Mouse (Mus musculus): Measurements from ENCODE around the gene 1110051M20Rik. TPM values are rescaled to one million over a fixed set of nuclear protein-coding genes. Genes with fewer than 3 reads are reported as not detected.
"Not testable (repeated sequence)": the region's sequence is repeated elsewhere in the genome, so short reads cannot be mapped to it uniquely, and the experiment has no call there.

Gene 1110051M20Rik
- polyA plus RNA-seq (2016; fragmentation: Nextera tagmentation; extraction: Ambion mirVana), result 63.9 and 78.3 TPM in 2 replicates

- H3K27me3 ChIP-seq (ENCODE audit: low read depth, poor library complexity, severe bottlenecking), result no peaks in the 10 kb centered on the region
- H3K9me3 ChIP-seq (replicated peaks), result no peaks in the 10 kb centered on the region
- H3K4me1 ChIP-seq, result peaks cover 6% of the 10 kb centered on the region
- DNase-seq (ENCODE audit: low spot score), result peak; percentile 92
- H3K27ac ChIP-seq, result peak within 1 kb of the TSS; percentile 82
- no peaks in the 10 kb centered on the region for H3K36me3 ChIP-seq
- WGBS, result under 1% methylated on average over 19 of the region's 19 CpGs
- peak within 1 kb of the TSS; percentile 73 for H3K4me3 ChIP-seq
Observed at GRCm38 (mm10) chr2:91444286-91444892, at the start of gene 1110051M20Rik. Gene 1110051M20Rik (minus strand): TSS chr2:91444704.

- DNase-seq (ENCODE audit: low spot score), result no peak
- H3K36me3 ChIP-seq, result peaks cover 97% of the 10 kb centered on the region
- H3K4me3 ChIP-seq, result no peak overlapping the region
- WGBS, result 95% methylated on average over 9 of the region's 9 CpGs
- H3K27ac ChIP-seq, result no peak overlapping the region
- no peaks in the 10 kb centered on the region for H3K9me3 ChIP-seq (replicated peaks)
- H3K27me3 ChIP-seq (ENCODE audit: low read depth, poor library complexity, severe bottlenecking), result no peaks in the 10 kb centered on the region
- no peaks in the 10 kb centered on the region for H3K4me1 ChIP-seq
Observed at GRCm38 (mm10) chr2:91493981-91494380, 49.5 kb upstream of the 1110051M20Rik start.

- WGBS, result 94% methylated on average over 12 of the region's 12 CpGs
- peaks cover 96% of the 10 kb centered on the region for H3K36me3 ChIP-seq
Observed at GRCm38 (mm10) chr2:91492071-91492635, 47.6 kb upstream of the 1110051M20Rik start.

GRCm38 (mm10) chr2:91487295-91487694, 42.8 kb upstream of the 1110051M20Rik start:
- H3K4me3 ChIP-seq; H3K27me3 ChIP-seq (ENCODE audit: low read depth, poor library complexity, severe bottlenecking); H3K4me1 ChIP-seq; H3K9me3 ChIP-seq (replicated peaks); DNase-seq (ENCODE audit: low spot score); H3K27ac ChIP-seq: not testable (repeated sequence)
- peaks cover 93% of the 10 kb centered on the region for H3K36me3 ChIP-seq
- WGBS, result 66% methylated on average over 3 of the region's 3 CpGs

More at GRCm38 (mm10) chr2:91492071-91492635, 47.6 kb upstream of the 1110051M20Rik start:
- H3K4me3 ChIP-seq, result no peak overlapping the region
- H3K27ac ChIP-seq, result no peak overlapping the region
- H3K9me3 ChIP-seq (replicated peaks), result no peaks in the 10 kb centered on the region
- H3K27me3 ChIP-seq (ENCODE audit: low read depth, poor library complexity, severe bottlenecking), result no peaks in the 10 kb centered on the region
- no peaks in the 10 kb centered on the region for H3K4me1 ChIP-seq
- DNase-seq (ENCODE audit: low spot score), result no peak

- DNase-seq (ENCODE audit: low spot score), result no peak
- Histone ChIP-seq H3K27ac (no peak overlapping the region), H3K9me3 (replicated peaks) (no peaks in the 10 kb centered on the region), H3K4me3 (no peak overlapping the region), H3K4me1 (no peaks in the 10 kb centered on the region), H3K27me3 (ENCODE audit: low read depth, poor library complexity, severe bottlenecking) (no peaks in the 10 kb centered on the region), H3K36me3 (peaks cover 89% of the 10 kb centered on the region)
- 88% methylated on average over 6 of the region's 6 CpGs for WGBS
Observed at GRCm38 (mm10) chr2:91485256-91485655, 40.8 kb upstream of the 1110051M20Rik start.

- no peak overlapping the region for H3K27ac ChIP-seq
- DNase-seq (ENCODE audit: low spot score), result no peak
- H3K4me3 ChIP-seq, result no peak overlapping the region
- WGBS, result 88% methylated on average over 4 of the region's 4 CpGs
- H3K36me3 ChIP-seq, result peaks cover 89% of the 10 kb centered on the region
- H3K27me3 ChIP-seq (ENCODE audit: low read depth, poor library complexity, severe bottlenecking), result no peaks in the 10 kb centered on the region
- H3K4me1 ChIP-seq, result no peaks in the 10 kb centered on the region
- H3K9me3 ChIP-seq (replicated peaks), result no peaks in the 10 kb centered on the region
Observed at GRCm38 (mm10) chr2:91484698-91485097, 40.2 kb upstream of the 1110051M20Rik start.

GRCm38 (mm10) chr2:91480805-91481514, 36.5 kb upstream of the 1110051M20Rik start:
- no peaks in the 10 kb centered on the region for H3K27me3 ChIP-seq (ENCODE audit: low read depth, poor library complexity, severe bottlenecking)
- H3K27ac ChIP-seq, result no peak overlapping the region
- H3K4me3 ChIP-seq, result no peak overlapping the region
- peaks cover 88% of the 10 kb centered on the region for H3K36me3 ChIP-seq
- no peak for DNase-seq (ENCODE audit: low spot score)
- H3K4me1 ChIP-seq, result peaks cover 4% of the 10 kb centered on the region
- no peaks in the 10 kb centered on the region for H3K9me3 ChIP-seq (replicated peaks)
- 72% methylated on average over 6 of the region's 6 CpGs for WGBS

GRCm38 (mm10) chr2:91480399-91480801, 35.9 kb upstream of the 1110051M20Rik start:
- Histone ChIP-seq H3K9me3 (replicated peaks) (no peaks in the 10 kb centered on the region), H3K36me3 (peaks cover 88% of the 10 kb centered on the region), H3K27me3 (ENCODE audit: low read depth, poor library complexity, severe bottlenecking) (no peaks in the 10 kb centered on the region), H3K4me3 (no peak overlapping the region), H3K4me1 (peaks cover 7% of the 10 kb centered on the region), H3K27ac (no peak overlapping the region)
- DNase-seq (ENCODE audit: low spot score), result no peak
- 97% methylated on average over 9 of the region's 9 CpGs for WGBS

GRCm38 (mm10) chr2:91476841-91477240, 32.3 kb upstream of the 1110051M20Rik start:
- Histone ChIP-seq H3K4me3 (no peak overlapping the region), H3K36me3 (peaks cover 94% of the 10 kb centered on the region), H3K4me1 (peaks cover 12% of the 10 kb centered on the region), H3K9me3 (replicated peaks) (no peaks in the 10 kb centered on the region), H3K27ac (0 out of 2 replicates have a peak overlapping the region, but pooled peaks have one; percentile 6), H3K27me3 (ENCODE audit: low read depth, poor library complexity, severe bottlenecking) (no peaks in the 10 kb centered on the region)
- 87% methylated on average over 7 of the region's 7 CpGs for WGBS
- no peak for DNase-seq (ENCODE audit: low spot score)

- Histone ChIP-seq H3K27me3 (ENCODE audit: low read depth, poor library complexity, severe bottlenecking) (no peaks in the 10 kb centered on the region), H3K9me3 (replicated peaks) (no peaks in the 10 kb centered on the region), H3K27ac (no peak overlapping the region), H3K36me3 (peaks cover 92% of the 10 kb centered on the region), H3K4me3 (no peak overlapping the region), H3K4me1 (peaks cover 12% of the 10 kb centered on the region)
- peak; percentile 26 for DNase-seq (ENCODE audit: low spot score)
- 82% methylated on average over 17 of the region's 17 CpGs for WGBS
Observed at GRCm38 (mm10) chr2:91476251-91476661, 31.8 kb upstream of the 1110051M20Rik start.

GRCm38 (mm10) chr2:91475791-91476190, 31.3 kb upstream of the 1110051M20Rik start:
- Histone ChIP-seq H3K4me1 (peaks cover 12% of the 10 kb centered on the region), H3K9me3 (replicated peaks) (no peaks in the 10 kb centered on the region), H3K36me3 (peaks cover 94% of the 10 kb centered on the region), H3K27ac (no peak overlapping the region), H3K27me3 (ENCODE audit: low read depth, poor library complexity, severe bottlenecking) (no peaks in the 10 kb centered on the region), H3K4me3 (no peak overlapping the region)
- WGBS, result 90% methylated on average over 7 of the region's 7 CpGs
- DNase-seq (ENCODE audit: low spot score), result peak; percentile 29

GRCm38 (mm10) chr2:91474358-91474757, 29.9 kb upstream of the 1110051M20Rik start:
- peaks cover 25% of the 10 kb centered on the region for H3K4me1 ChIP-seq
- no peak for DNase-seq (ENCODE audit: low spot score)
- no peaks in the 10 kb centered on the region for H3K9me3 ChIP-seq (replicated peaks)
- no peaks in the 10 kb centered on the region for H3K27me3 ChIP-seq (ENCODE audit: low read depth, poor library complexity, severe bottlenecking)
- H3K36me3 ChIP-seq, result peaks cover 85% of the 10 kb centered on the region
- WGBS, result 74% methylated on average over 12 of the region's 12 CpGs
- no peak overlapping the region for H3K27ac ChIP-seq
- H3K4me3 ChIP-seq, result no peak overlapping the region

GRCm38 (mm10) chr2:91470055-91470647, 25.6 kb upstream of the 1110051M20Rik start:
- 51% methylated on average over 7 of the region's 7 CpGs for WGBS
- Histone ChIP-seq H3K9me3 (replicated peaks) (no peaks in the 10 kb centered on the region), H3K4me1 (peaks cover 34% of the 10 kb centered on the region), H3K4me3 (no peak overlapping the region), H3K36me3 (peaks cover 51% of the 10 kb centered on the region), H3K27ac (peak overlapping the region; percentile 50), H3K27me3 (ENCODE audit: low read depth, poor library complexity, severe bottlenecking) (no peaks in the 10 kb centered on the region)
- no peak for DNase-seq (ENCODE audit: low spot score)

Data from limb, embryonic 10.5 days (tissue).